Comparison of ENCODE assay signal across 9 mouse cellular contexts in the genomic region with DNA sequence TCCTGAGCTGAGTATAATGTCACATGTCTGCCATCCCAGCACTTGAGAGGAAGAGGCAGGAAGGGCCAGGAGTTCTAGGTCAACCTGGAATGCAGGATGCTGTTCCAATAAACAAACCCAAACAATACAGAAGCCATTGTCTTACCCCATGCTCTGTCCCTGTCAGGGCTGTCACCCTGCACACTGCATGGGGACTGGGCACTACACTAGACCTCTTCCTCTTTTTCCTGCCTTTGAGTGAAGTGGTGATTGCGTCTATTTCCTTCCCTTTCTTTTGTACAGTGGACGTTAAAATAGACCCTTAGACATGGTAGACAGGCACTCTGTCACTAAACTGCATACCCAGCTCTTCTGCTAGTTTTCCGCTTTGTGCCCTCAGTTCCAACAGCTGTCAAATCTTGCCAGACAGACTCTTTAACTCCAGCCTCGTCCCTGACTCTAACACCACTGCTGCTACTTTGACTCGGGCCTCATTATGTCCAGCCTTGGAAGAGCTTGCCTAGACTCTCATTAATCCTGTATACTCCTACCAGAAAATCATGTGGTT. TPM values are rescaled to one million over a fixed set of nuclear protein-coding genes. Genes with fewer than 3 reads are reported as not detected.
DNase-seq lines count a peak whose midpoint lies in the region; ATAC-seq and TF ChIP-seq lines count a peak whose summit lies in the region.
"Had no signal": no experiment of that assay in that cellular context is flagged by ENCODE, and none has a peak within 500 bp of the region (broad histone marks: within the 10 kb centered on the region; RNA-seq: fewer than 3 reads in every experiment).

No protein-coding gene starts in this region.

- H3K4me3 ChIP-seq in heart, embryonic 13.5 days: no peak overlapping the region
- no peak overlapping the region for H3K4me3 ChIP-seq in heart, embryonic 12.5 days
- no peak overlapping the region for H3K4me3 ChIP-seq in lung, embryonic 14.5 days (ENCODE audit: low read depth, low read length)
- no peak overlapping the region for H3K4me3 ChIP-seq in liver, embryonic 12.5 days
- H3K4me3 ChIP-seq: forebrain, embryonic 12.5 days had no signal

- no peak overlapping the region for H3K4me2 ChIP-seq in heart, embryonic 13.5 days
- H3K4me2 ChIP-seq in heart, embryonic 12.5 days: no peak overlapping the region
- H3K4me2 ChIP-seq in lung, embryonic 14.5 days: no peak overlapping the region
- no peak overlapping the region for H3K4me2 ChIP-seq in liver, embryonic 12.5 days
- H3K4me2 ChIP-seq: forebrain, embryonic 12.5 days had no signal

- H3K9ac ChIP-seq in heart, embryonic 13.5 days: peak overlapping the region; percentile 33; the same call in 1 of the 2 replicates
- no peak overlapping the region for H3K9ac ChIP-seq in heart, embryonic 12.5 days
- no peak overlapping the region for H3K9ac ChIP-seq in lung, embryonic 14.5 days
- no peak overlapping the region for H3K9ac ChIP-seq in liver, embryonic 12.5 days
- H3K9ac ChIP-seq: forebrain, embryonic 12.5 days had no signal

- intact Hi-C loops in left cerebral cortex, postnatal 10 days (cut with DNase I): no loop called here

- peaks cover 92% of the 10 kb centered on the region for H3K36me3 ChIP-seq in heart, embryonic 13.5 days
- H3K36me3 ChIP-seq in heart, embryonic 12.5 days: peaks cover 80% of the 10 kb centered on the region
- peaks cover 81% of the 10 kb centered on the region for H3K36me3 ChIP-seq in lung, embryonic 14.5 days (ENCODE audit: insufficient read depth)
- peaks cover 92% of the 10 kb centered on the region for H3K36me3 ChIP-seq in liver, embryonic 12.5 days

- no peak for TF ChIP-seq CTCF in lung, embryonic 14.5 days (IDR thresholded peaks at IDR 0.05; ENCODE audit: low read depth)

- H3K27me3 ChIP-seq in heart, embryonic 13.5 days (replicated peaks): no peaks in the 10 kb centered on the region
- no peaks in the 10 kb centered on the region for H3K27me3 ChIP-seq in heart, embryonic 12.5 days (replicated peaks)
- H3K27me3 ChIP-seq in lung, embryonic 14.5 days (ENCODE audit: insufficient read depth, low read length): no peaks in the 10 kb centered on the region
- no peaks in the 10 kb centered on the region for H3K27me3 ChIP-seq in liver, embryonic 12.5 days (replicated peaks)
- H3K27me3 ChIP-seq: forebrain, embryonic 12.5 days had no signal

- H3K27ac ChIP-seq in heart, embryonic 13.5 days (replicated peaks): peak overlapping the region; percentile 48
- no peak overlapping the region; the same call in 1 of the 2 replicates for H3K27ac ChIP-seq in heart, embryonic 12.5 days (ENCODE audit: poor library complexity, severe bottlenecking)
- no peak overlapping the region for H3K27ac ChIP-seq in lung, embryonic 14.5 days (ENCODE audit: low read depth)
- H3K27ac ChIP-seq in liver, embryonic 12.5 days: peak overlapping the region; percentile 7; the same call in 1 of the 2 replicates
- H3K27ac ChIP-seq: forebrain, embryonic 12.5 days had no signal

- DNase-seq in lung, embryonic 14.5 days: peak; percentile 54
- DNase-seq in lung, adult 18-20 months: no peak
- DNase-seq in ovary, adult 18-20 months (ENCODE audit: low spot score): no peak
- no peak for DNase-seq in left cerebral cortex, postnatal 10 days (ENCODE audit: extremely low spot score in 1 of 2, low spot score in 2 of 2)

- no peaks in the 10 kb centered on the region for H3K9me3 ChIP-seq in heart, embryonic 13.5 days
- H3K9me3 ChIP-seq in heart, embryonic 12.5 days (replicated peaks): no peaks in the 10 kb centered on the region
- H3K9me3 ChIP-seq in lung, embryonic 14.5 days (ENCODE audit: low read depth, low read length): no peaks in the 10 kb centered on the region
- no peaks in the 10 kb centered on the region for H3K9me3 ChIP-seq in liver, embryonic 12.5 days (replicated peaks)
- H3K9me3 ChIP-seq: forebrain, embryonic 12.5 days had no signal

- H3K4me1 ChIP-seq in heart, embryonic 13.5 days: peaks cover 5% of the 10 kb centered on the region; the same call in 1 of the 2 replicates
- H3K4me1 ChIP-seq in heart, embryonic 12.5 days (replicated peaks): peaks cover 10% of the 10 kb centered on the region; the same call in 1 of the 2 replicates
- no peaks in the 10 kb centered on the region for H3K4me1 ChIP-seq in lung, embryonic 14.5 days (ENCODE audit: insufficient read depth)
- peaks cover 34% of the 10 kb centered on the region for H3K4me1 ChIP-seq in liver, embryonic 12.5 days
- H3K4me1 ChIP-seq: forebrain, embryonic 12.5 days had no signal

- ATAC-seq in heart, embryonic 13.5 days (ENCODE audit: extremely low read depth, insufficient number of reproducible peaks, low FRiP score, low TSS enrichment): no peak
- no peak for ATAC-seq in heart, embryonic 12.5 days (ENCODE audit: insufficient number of reproducible peaks, low FRiP score)
- peak; percentile 80; the same call in 1 of the 2 replicates for ATAC-seq in lung, embryonic 14.5 days (ENCODE audit: insufficient read depth)
- ATAC-seq in liver, embryonic 12.5 days: peak; percentile 60
- ATAC-seq in megakaryocyte progenitor cell, adult 5-6 weeks (replicated peaks; ENCODE audit: poor library complexity): peak; percentile 97

- WGBS in heart, embryonic 13.5 days: 67% methylated on average over 5 of the region's 5 CpGs
- WGBS in heart, embryonic 12.5 days: 78% methylated on average over 5 of the region's 5 CpGs
- 73% methylated on average over 5 of the region's 5 CpGs for WGBS in lung, embryonic 14.5 days
- WGBS in liver, embryonic 12.5 days (ENCODE audit: insufficient replicate concordance): 40% methylated on average over 5 of the region's 5 CpGs

RNA-seq across cellular contexts. Expression of a gene that starts 13.9 kb away (rescaled TPM):
- 27.5 and 28.8 TPM in 2 replicates for polyA plus RNA-seq in heart, embryonic 13.5 days (2015; fragmentation: Nextera tagmentation; extraction: Ambion mirVana)
- polyA plus RNA-seq in heart, embryonic 12.5 days (2016; fragmentation: Nextera tagmentation; extraction: Ambion mirVana): 26.3 and 27.3 TPM in 2 replicates
- polyA plus RNA-seq in lung, embryonic 14.5 days (2014; fragmentation: Nextera tagmentation; extraction: Ambion mirVana): 33.1 and 39.5 TPM in 2 replicates
- polyA plus RNA-seq in liver, embryonic 12.5 days (2016; fragmentation: Nextera tagmentation; extraction: Ambion mirVana): 19.1 and 19.5 TPM in 2 replicates
- total RNA-seq in megakaryocyte progenitor cell, adult 5-6 weeks (2015): 13.9 and 14.3 TPM in 2 replicates
- 18.7 and 29.3 TPM in 2 replicates for total RNA-seq in megakaryocyte progenitor cell, adult 5-6 weeks (2017)
- total RNA-seq in left cerebral cortex, postnatal 10 days (2021): 10 to 100 TPM; 26.2 to 29.3 TPM

RNA-seq across cellular contexts. Expression of a gene that starts 26.7 kb away (rescaled TPM):
- 26.6 and 33.6 TPM in 2 replicates for polyA plus RNA-seq in heart, embryonic 13.5 days (2015; fragmentation: Nextera tagmentation; extraction: Ambion mirVana)
- 34.7 and 39.5 TPM in 2 replicates for polyA plus RNA-seq in heart, embryonic 12.5 days (2016; fragmentation: Nextera tagmentation; extraction: Ambion mirVana)
- 48.7 and 49.1 TPM in 2 replicates for polyA plus RNA-seq in lung, embryonic 14.5 days (2014; fragmentation: Nextera tagmentation; extraction: Ambion mirVana)
- polyA plus RNA-seq in liver, embryonic 12.5 days (2016; fragmentation: Nextera tagmentation; extraction: Ambion mirVana): 61.7 and 61.8 TPM in 2 replicates
- 40.5 and 42.1 TPM in 2 replicates for total RNA-seq in megakaryocyte progenitor cell, adult 5-6 weeks (2015)
- total RNA-seq in megakaryocyte progenitor cell, adult 5-6 weeks (2017): 34.1 and 72.2 TPM in 2 replicates
- 10 to 100 TPM; 13.9 to 15.4 TPM for total RNA-seq in left cerebral cortex, postnatal 10 days (2021)

RNA-seq across cellular contexts. Expression of a gene that starts 35.4 kb away (rescaled TPM):
- polyA plus RNA-seq in heart, embryonic 13.5 days (2015; fragmentation: Nextera tagmentation; extraction: Ambion mirVana): 58.8 and 60.8 TPM in 2 replicates
- 77.1 and 80.1 TPM in 2 replicates for polyA plus RNA-seq in heart, embryonic 12.5 days (2016; fragmentation: Nextera tagmentation; extraction: Ambion mirVana)
- 121 and 132 TPM in 2 replicates for polyA plus RNA-seq in lung, embryonic 14.5 days (2014; fragmentation: Nextera tagmentation; extraction: Ambion mirVana)
- polyA plus RNA-seq in liver, embryonic 12.5 days (2016; fragmentation: Nextera tagmentation; extraction: Ambion mirVana): 53.1 TPM in 2 replicates
- total RNA-seq in megakaryocyte progenitor cell, adult 5-6 weeks (2015): 64.7 and 66.5 TPM in 2 replicates
- 64.0 and 69.7 TPM in 2 replicates for total RNA-seq in megakaryocyte progenitor cell, adult 5-6 weeks (2017)
- 10 to 100 TPM; 47.4 to 49.4 TPM for total RNA-seq in left cerebral cortex, postnatal 10 days (2021)

RNA-seq across cellular contexts. Expression of a gene that starts 55.7 kb away (rescaled TPM):
- 1.1 and 1.8 TPM in 2 replicates for polyA plus RNA-seq in heart, embryonic 13.5 days (2015; fragmentation: Nextera tagmentation; extraction: Ambion mirVana)
- 1.1 TPM in 2 replicates for polyA plus RNA-seq in heart, embryonic 12.5 days (2016; fragmentation: Nextera tagmentation; extraction: Ambion mirVana)
- polyA plus RNA-seq in lung, embryonic 14.5 days (2014; fragmentation: Nextera tagmentation; extraction: Ambion mirVana): 1.2 and 1.9 TPM in 2 replicates
- polyA plus RNA-seq in liver, embryonic 12.5 days (2016; fragmentation: Nextera tagmentation; extraction: Ambion mirVana): 0.61 and 1.0 TPM in 2 replicates
- total RNA-seq in megakaryocyte progenitor cell, adult 5-6 weeks (2015): not detected in 2 replicates
- 1.0 and 1.3 TPM in 2 replicates for total RNA-seq in megakaryocyte progenitor cell, adult 5-6 weeks (2017)
- total RNA-seq in left cerebral cortex, postnatal 10 days (2021): 1 to 10 TPM in 1 of 2 experiments, under 1 TPM in 1; 0.79 to 1.3 TPM

Comparison
In these comparisons a context has a peak if more than half of its experiments do, and no peak if none do; other contexts are left out.
1. H3K27ac ChIP-seq: peak in heart, embryonic 13.5 days (single experiment) and liver, embryonic 12.5 days (single experiment); none in heart, embryonic 12.5 days (single experiment) and lung, embryonic 14.5 days (single experiment).
2. ATAC-seq: peak in lung, embryonic 14.5 days (single experiment), liver, embryonic 12.5 days (single experiment) and megakaryocyte progenitor cell, adult 5-6 weeks (single experiment); none in heart, embryonic 13.5 days (single experiment) and heart, embryonic 12.5 days (single experiment).